Mouse (Mus musculus) midbrain, embryonic 11.5 days (tissue): ENCODE data around the gene Pcare. TPM values are rescaled to one million over a fixed set of nuclear protein-coding genes. Genes with fewer than 3 reads are reported as not detected.
A peak's percentile ranks its signal among the peaks of the same experiment; 100 is the strongest.
"Not testable (repeated sequence)": the region's sequence is repeated elsewhere in the genome, so short reads cannot be mapped to it uniquely, and the experiment has no call there.

Experiments used
- ATAC-seq: fragments of 200-750 bp; cut with Nextera tagmentation; 2 replicates; pipeline ENCODE4 v1.8.0; 2017; ENCODE audit warnings: moderate TSS enrichment, moderate library complexity; ENCODE audit not compliant: low FRiP score
- DNase-seq: peaks from one replicate; pipeline ENCODE4 v3.0.0; 2015; ENCODE audit warnings: low spot score; ENCODE audit errors: missing footprints
- H3K27ac ChIP-seq: fragments of 300-500 bp; sonication (generic); 2 replicates; pipeline ENCODE4 v1.5.1; 2014; ENCODE audit warnings: low read depth, low read length
- H3K27me3 ChIP-seq: fragments of 300-500 bp; sonication (generic); 2 replicates; pipeline ENCODE4 v1.6.1; 2014; ENCODE audit warnings: mild to moderate bottlenecking, low read length, moderate library complexity, mixed read lengths; ENCODE audit not compliant: control insufficient read depth, insufficient read depth
- H3K36me3 ChIP-seq: fragments of 300-500 bp; sonication (generic); 2 replicates; pipeline ENCODE4 v1.6.1; 2014; ENCODE audit warnings: mild to moderate bottlenecking, low read length, moderate library complexity, mixed read lengths; ENCODE audit not compliant: control insufficient read depth, insufficient read depth
- H3K4me1 ChIP-seq: fragments of 300-500 bp; sonication (generic); 2 replicates; pipeline ENCODE4 v1.6.1; 2014; ENCODE audit warnings: low read length; ENCODE audit not compliant: control insufficient read depth, insufficient read depth
- H3K4me2 ChIP-seq: fragments of 300-500 bp; sonication (generic); 2 replicates; pipeline ENCODE4 v1.6.1; 2014; ENCODE audit warnings: mild to moderate bottlenecking, moderate library complexity
- H3K4me3 ChIP-seq: fragments of 300-500 bp; sonication (generic); 2 replicates; pipeline ENCODE4 v1.5.1; 2014; ENCODE audit warnings: low read depth, low read length
- H3K9ac ChIP-seq: fragments of 300-500 bp; sonication (generic); 2 replicates; pipeline ENCODE4 v1.6.1; 2014; ENCODE audit warnings: low read length
- H3K9me3 ChIP-seq: fragments of 300-500 bp; sonication (generic); 2 replicates; pipeline ENCODE4 v1.6.1; 2016; ENCODE audit warnings: low read length; ENCODE audit not compliant: control insufficient read depth
- WGBS: fragments of 180-500 bp; shearing (Covaris S2); extraction: QIAGEN DNeasy Blood & Tissue Kit; methylation state at CpG from one replicate; pipeline ENCODE4 v1.1.7; 2014; 5-methylcytosine and 5-hydroxymethylcytosine counted together
- polyA plus RNA-seq: library from polyadenylated mRNA; unstranded; fragments of >200 nt; fragmentation: Nextera tagmentation; extraction: Ambion mirVana; gene quantifications from 2 replicates; pipeline ENCODE4 v1.2.1, GENCODE M21; 2014

Pcare gene
- polyA plus RNA-seq, 1 experiment from 2014 or later, result not detected

GRCm38 (mm10) chr17:71780490-71780889 is 27.8 kb upstream of the Pcare start:
- DNase-seq (no peak), ATAC-seq (no peak)
- Histone ChIP-seq H3K4me3 (no peak overlapping the region), H3K4me2 (no peak overlapping the region), H3K9me3 (no peaks in the 10 kb centered on the region), H3K9ac (no peak overlapping the region), H3K4me1 (peaks cover 3% of the 10 kb centered on the region; the same call in 1 of the 2 replicates), H3K27me3 (no peaks in the 10 kb centered on the region; the same call in 1 of the 2 replicates), H3K27ac (no peak overlapping the region), H3K36me3 (no peaks in the 10 kb centered on the region)
- 94% methylated on average over 2 of the region's 2 CpGs for WGBS

- WGBS, result 79% methylated on average over 3 of the region's 3 CpGs
- Histone ChIP-seq H3K4me1 (peaks cover 3% of the 10 kb centered on the region; the same call in 1 of the 2 replicates), H3K9me3 (no peaks in the 10 kb centered on the region), H3K27ac (no peak overlapping the region), H3K4me2 (no peak overlapping the region), H3K27me3 (no peaks in the 10 kb centered on the region; the same call in 1 of the 2 replicates), H3K9ac (no peak overlapping the region), H3K4me3 (no peak overlapping the region), H3K36me3 (no peaks in the 10 kb centered on the region)
- no peak for DNase-seq
- no peak for ATAC-seq
These were observed 26.0 kb upstream of the Pcare start for GRCm38 (mm10) chr17:71778696-71779095.

GRCm38 (mm10) chr17:71775279-71775678 is 22.6 kb upstream of the Pcare start:
- Histone ChIP-seq H3K27ac (no peak overlapping the region), H3K4me2 (no peak overlapping the region), H3K4me3 (no peak overlapping the region), H3K9ac (no peak overlapping the region), H3K36me3 (no peaks in the 10 kb centered on the region), H3K9me3 (no peaks in the 10 kb centered on the region), H3K4me1 (no peaks in the 10 kb centered on the region; the same call in 1 of the 2 replicates), H3K27me3 (no peaks in the 10 kb centered on the region)
- WGBS, result 86% methylated on average over 4 of the region's 4 CpGs
- no peak for DNase-seq
- no peak for ATAC-seq

GRCm38 (mm10) chr17:71774173-71774572 is 21.5 kb upstream of the Pcare start:
- no peaks in the 10 kb centered on the region for H3K36me3 ChIP-seq
- WGBS, result 83% methylated on average over 4 of the region's 4 CpGs
- DNase-seq (no peak), ATAC-seq (no peak)
- no peaks in the 10 kb centered on the region for H3K27me3 ChIP-seq
- H3K4me1 ChIP-seq, result peaks cover 9% of the 10 kb centered on the region
- no peak overlapping the region for H3K4me2 ChIP-seq
- no peak overlapping the region for H3K27ac ChIP-seq
- no peaks in the 10 kb centered on the region for H3K9me3 ChIP-seq
- no peak overlapping the region for H3K4me3 ChIP-seq
- H3K9ac ChIP-seq, result no peak overlapping the region

- 93% methylated on average over 3 of the region's 3 CpGs for WGBS
- H3K27ac ChIP-seq, result no peak overlapping the region
- peaks cover 11% of the 10 kb centered on the region for H3K4me1 ChIP-seq
- H3K27me3 ChIP-seq, result no peaks in the 10 kb centered on the region
- ATAC-seq (no peak), DNase-seq (no peak)
- H3K9me3 ChIP-seq, result no peaks in the 10 kb centered on the region
- H3K4me3 ChIP-seq, result no peak overlapping the region
- H3K9ac ChIP-seq, result no peak overlapping the region
- no peaks in the 10 kb centered on the region for H3K36me3 ChIP-seq
- H3K4me2 ChIP-seq, result no peak overlapping the region
These were observed 18.0 kb upstream of the Pcare start for GRCm38 (mm10) chr17:71770696-71771095.

GRCm38 (mm10) chr17:71769564-71769963 is 16.9 kb upstream of the Pcare start:
- peaks cover 11% of the 10 kb centered on the region for H3K4me1 ChIP-seq
- peak; percentile 78 for ATAC-seq
- H3K27me3 ChIP-seq, result no peaks in the 10 kb centered on the region
- H3K36me3 ChIP-seq, result no peaks in the 10 kb centered on the region
- no peak overlapping the region for H3K9ac ChIP-seq
- DNase-seq, result peak; percentile 89
- H3K4me2 ChIP-seq, result no peak overlapping the region
- WGBS, result 18% methylated on average over 6 of the region's 6 CpGs
- H3K4me3 ChIP-seq, result no peak overlapping the region
- no peaks in the 10 kb centered on the region for H3K9me3 ChIP-seq
- H3K27ac ChIP-seq, result no peak overlapping the region

GRCm38 (mm10) chr17:71768173-71768572 is 15.5 kb upstream of the Pcare start, which contains the start of gene Clip4:
Gene Clip4 (plus strand): TSS chr17:71768473.
- H3K36me3 ChIP-seq, H3K9ac ChIP-seq, H3K4me3 ChIP-seq, ATAC-seq, H3K4me2 ChIP-seq, H3K9me3 ChIP-seq, H3K27me3 ChIP-seq, DNase-seq, H3K27ac ChIP-seq: not testable (repeated sequence)
- peaks cover 11% of the 10 kb centered on the region for H3K4me1 ChIP-seq
- 80% methylated on average over 1 of the region's 1 CpGs for WGBS

GRCm38 (mm10) chr17:71760536-71760935 is 7.8 kb upstream of the Pcare start:
- H3K27ac ChIP-seq, result no peak overlapping the region
- ATAC-seq, result no peak
- 82% methylated on average over 7 of the region's 7 CpGs for WGBS

GRCm38 (mm10) chr17:71749616-71750168 is 3.0 kb downstream of the Pcare start:
- Histone ChIP-seq H3K4me3 (no peak overlapping the region), H3K36me3 (no peaks in the 10 kb centered on the region), H3K9ac (no peak overlapping the region), H3K27me3 (no peaks in the 10 kb centered on the region), H3K4me2 (no peak overlapping the region), H3K27ac (no peak overlapping the region), H3K9me3 (no peaks in the 10 kb centered on the region), H3K4me1 (no peaks in the 10 kb centered on the region)
- ATAC-seq (no peak), DNase-seq (no peak)
- 83% methylated on average over 9 of the region's 9 CpGs for WGBS

More at GRCm38 (mm10) chr17:71760536-71760935, 7.8 kb upstream of the Pcare start:
- no peak for DNase-seq
- Histone ChIP-seq H3K4me3 (no peak overlapping the region), H3K4me2 (no peak overlapping the region), H3K9me3 (no peaks in the 10 kb centered on the region), H3K27me3 (no peaks in the 10 kb centered on the region), H3K4me1 (no peaks in the 10 kb centered on the region), H3K9ac (no peak overlapping the region), H3K36me3 (no peaks in the 10 kb centered on the region)
